Mouse (Mus musculus) macrophage (primary cell): ENCODE data around the gene Mtus2. TPM values are rescaled to one million over a fixed set of nuclear protein-coding genes. Genes with fewer than 3 reads are reported as not detected.

ENCODE experiments used
- H3K27ac ChIP-seq: fragments of 350-480 bp; formaldehyde crosslinking; 2 replicates; pipeline ENCODE4 v1.9.0; 2021
- H3K36me3 ChIP-seq: fragments of 350-480 bp; formaldehyde crosslinking; 2 replicates; pipeline ENCODE4 v1.9.0; 2021; ENCODE audit errors: inconsistent target
- H3K4me3 ChIP-seq: fragments of 350-480 bp; formaldehyde crosslinking; 2 replicates; pipeline ENCODE4 v1.9.0; 2021; ENCODE audit errors: inconsistent target
- H3K79me2 ChIP-seq: fragments of 350-480 bp; formaldehyde crosslinking; 2 replicates; pipeline ENCODE4 v1.9.0; 2021; ENCODE audit errors: inconsistent target
- WGBS: methylation state at CpG from one replicate; pipeline ENCODE4 v1.1.7; 2026; ENCODE audit warnings: inconsistent platforms; ENCODE audit not compliant: missing documents; 5-methylcytosine and 5-hydroxymethylcytosine counted together
- polyA plus RNA-seq: library from polyadenylated mRNA; stranded (reverse); fragments of 250-400 nt; gene quantifications from 3 replicates; pipeline ENCODE4 v1.2.4, GENCODE M21; 2018; ENCODE audit warnings: inconsistent platforms

Gene Mtus2
- polyA plus RNA-seq, 1 experiment from 2014 or later = 2.6 TPM

DNA sequence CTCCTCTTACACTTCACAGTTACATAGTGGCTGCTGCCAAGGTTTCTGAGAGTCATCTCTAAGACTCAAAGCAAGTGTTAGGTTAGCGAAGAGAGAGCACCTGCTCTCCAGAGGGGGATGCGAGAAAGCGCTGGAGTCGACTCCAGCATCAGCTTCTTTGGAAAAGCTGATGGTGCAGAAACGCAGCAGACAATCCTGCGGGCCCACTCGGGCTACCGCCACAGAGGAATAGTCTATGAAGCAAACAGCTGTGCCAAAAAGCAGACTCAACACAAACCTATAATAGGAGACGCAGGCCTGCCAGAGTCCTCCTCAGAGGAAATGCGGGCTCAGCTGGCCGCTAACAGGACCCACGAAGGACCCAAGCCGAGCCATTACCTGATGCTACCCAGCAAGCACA, 23.5 kb downstream of the Mtus2 start:
- no peaks in the 10 kb centered on the region for H3K36me3 ChIP-seq
- H3K27ac ChIP-seq = no peak overlapping the region
- H3K4me3 ChIP-seq = no peak overlapping the region
- 88% methylated on average over 13 of the region's 13 CpGs for WGBS
- no peaks in the 10 kb centered on the region for H3K79me2 ChIP-seq

DNA sequence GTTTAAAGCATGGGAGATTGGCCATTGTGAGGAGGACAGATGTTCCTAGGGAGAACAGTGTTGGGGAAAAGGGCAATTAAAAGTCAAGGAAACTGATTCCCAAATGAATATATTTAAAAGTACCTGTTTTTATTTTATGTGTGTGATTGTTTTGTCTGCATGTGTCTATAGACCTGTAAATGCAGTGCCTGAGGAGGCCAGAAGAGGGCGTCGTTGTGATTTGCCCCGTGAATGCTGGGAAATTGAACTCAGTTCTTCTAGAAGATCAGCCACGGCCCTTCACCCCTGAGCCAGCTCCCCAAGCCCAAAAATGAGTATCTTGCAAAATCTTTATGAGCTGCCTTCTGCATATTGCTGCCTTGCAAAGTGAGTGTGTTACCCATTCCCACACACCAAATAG, 33.2 kb downstream of the Mtus2 start:
- H3K27ac ChIP-seq = no peak overlapping the region
- WGBS = 83% methylated on average over 4 of the region's 4 CpGs
- no peaks in the 10 kb centered on the region for H3K36me3 ChIP-seq
- no peak overlapping the region for H3K4me3 ChIP-seq
- no peaks in the 10 kb centered on the region for H3K79me2 ChIP-seq

- H3K36me3 ChIP-seq = no peaks in the 10 kb centered on the region
- WGBS = 86% methylated on average over 10 of the region's 10 CpGs
- no peaks in the 10 kb centered on the region for H3K79me2 ChIP-seq
- H3K4me3 ChIP-seq = no peak overlapping the region
- no peak overlapping the region for H3K27ac ChIP-seq
Measured at GRCm38 (mm10) chr5:147990775-147991174, 33.7 kb downstream of the Mtus2 start.

DNA sequence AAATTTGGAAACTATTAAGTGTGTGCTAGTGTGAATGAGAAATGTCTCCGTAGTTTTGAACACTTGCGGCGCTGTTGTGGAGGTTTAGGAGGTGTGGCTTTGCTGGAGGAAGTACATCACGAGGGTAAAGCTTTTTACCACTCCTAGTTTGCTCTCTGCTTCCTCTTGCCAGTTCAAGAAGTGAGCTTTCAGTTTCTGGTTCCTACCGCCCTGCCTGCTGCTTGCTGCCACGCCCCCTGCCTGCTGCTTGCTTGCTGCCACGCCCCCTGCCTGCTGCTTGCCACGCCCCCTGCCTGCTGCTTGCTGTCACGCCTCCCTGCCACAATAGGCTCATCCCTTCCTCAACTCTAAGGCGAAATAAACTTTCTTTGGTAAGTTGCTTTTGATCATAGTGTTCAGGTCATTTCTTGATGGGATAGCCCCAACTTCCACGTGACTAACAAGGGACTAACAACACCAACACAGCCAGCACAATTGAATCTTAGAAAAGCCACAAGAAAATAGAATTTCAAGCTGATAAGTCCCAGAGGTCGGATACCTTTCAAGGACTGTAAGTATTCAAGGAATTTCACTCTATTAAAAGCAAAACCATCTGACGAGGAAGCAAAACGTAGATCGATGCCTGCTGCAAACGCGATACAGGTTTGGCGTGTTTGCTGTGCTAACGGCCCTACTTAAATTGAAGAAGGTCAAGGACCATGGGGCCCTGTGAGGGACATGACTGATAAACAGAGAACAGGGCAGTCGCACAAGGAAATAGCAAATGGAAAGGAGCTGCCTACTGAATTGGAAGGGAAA, 35.7 kb downstream of the Mtus2 start:
- Histone ChIP-seq H3K27ac (no peak overlapping the region), H3K4me3 (no peak overlapping the region), H3K36me3 (no peaks in the 10 kb centered on the region), H3K79me2 (no peaks in the 10 kb centered on the region)
- 35% methylated on average over 20 of the region's 20 CpGs for WGBS

GRCm38 (mm10) chr5:148005263-148005662, 48.1 kb downstream of the Mtus2 start:
- Histone ChIP-seq H3K36me3 (no peaks in the 10 kb centered on the region), H3K79me2 (no peaks in the 10 kb centered on the region), H3K27ac (no peak overlapping the region), H3K4me3 (no peak overlapping the region)
- WGBS = 47% methylated on average over 4 of the region's 4 CpGs

DNA sequence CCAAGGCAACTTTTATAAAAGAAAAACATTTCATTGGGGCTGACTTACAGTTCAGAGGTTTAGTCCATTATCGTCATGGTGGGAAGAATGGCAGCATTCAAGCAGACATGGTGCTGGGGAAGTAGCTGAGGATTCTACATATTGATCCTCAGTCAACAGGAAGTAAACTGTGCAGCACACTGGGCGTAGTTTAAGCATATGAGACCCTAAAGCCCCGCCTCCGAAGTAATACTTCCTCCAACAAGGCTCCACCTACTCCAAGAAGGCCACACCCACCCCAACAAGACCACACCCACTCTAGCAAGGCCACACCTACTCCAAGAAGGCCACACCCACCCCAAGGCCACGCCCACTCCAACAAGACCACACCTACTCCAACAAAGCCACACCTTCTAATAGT, 55.0 kb downstream of the Mtus2 start:
- no peak overlapping the region for H3K4me3 ChIP-seq
- WGBS = 80% methylated on average over 5 of the region's 5 CpGs

DNA sequence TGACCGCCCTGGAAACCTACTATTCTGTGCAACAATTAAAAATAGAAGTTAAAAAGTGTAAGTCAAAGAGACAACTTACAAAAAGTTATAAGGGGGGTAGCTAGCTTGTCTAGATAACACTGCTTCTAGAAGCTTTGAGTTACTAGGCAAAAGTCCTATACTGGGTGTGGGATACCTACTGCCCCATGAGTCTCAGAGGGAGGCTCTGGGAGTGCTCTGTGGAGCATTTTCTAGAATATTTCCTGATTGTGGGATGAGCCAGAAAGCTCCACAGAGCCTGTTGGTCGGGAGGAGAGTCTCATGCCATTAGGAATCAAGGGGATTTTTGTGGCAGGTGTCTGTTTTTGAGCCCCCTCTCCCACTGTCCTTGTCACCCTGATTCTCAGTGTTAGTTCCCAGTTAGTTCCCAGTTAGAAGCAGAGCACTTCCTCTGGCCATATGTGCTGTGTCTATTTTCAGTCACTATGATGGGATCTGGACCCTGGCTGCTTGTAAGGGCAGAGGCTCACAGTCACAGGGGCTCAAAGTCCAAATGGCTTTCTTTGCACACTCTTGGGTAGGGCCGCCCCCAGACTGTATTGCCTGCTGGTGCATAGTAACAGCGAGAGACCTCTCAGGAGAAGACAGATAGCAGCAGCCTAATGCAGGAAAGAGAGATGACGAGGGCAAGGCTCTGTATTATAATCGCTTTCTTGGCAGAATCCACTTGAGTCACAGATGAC, 57.2 kb downstream of the Mtus2 start:
- Histone ChIP-seq H3K27ac (no peak overlapping the region), H3K36me3 (no peaks in the 10 kb centered on the region), H3K4me3 (no peak overlapping the region), H3K79me2 (no peaks in the 10 kb centered on the region)
- 76% methylated on average over 6 of the region's 6 CpGs for WGBS

More for the DNA sequence above, 55.0 kb downstream of the Mtus2 start:
- no peaks in the 10 kb centered on the region for H3K79me2 ChIP-seq
- H3K36me3 ChIP-seq = no peaks in the 10 kb centered on the region
- no peak overlapping the region for H3K27ac ChIP-seq

DNA sequence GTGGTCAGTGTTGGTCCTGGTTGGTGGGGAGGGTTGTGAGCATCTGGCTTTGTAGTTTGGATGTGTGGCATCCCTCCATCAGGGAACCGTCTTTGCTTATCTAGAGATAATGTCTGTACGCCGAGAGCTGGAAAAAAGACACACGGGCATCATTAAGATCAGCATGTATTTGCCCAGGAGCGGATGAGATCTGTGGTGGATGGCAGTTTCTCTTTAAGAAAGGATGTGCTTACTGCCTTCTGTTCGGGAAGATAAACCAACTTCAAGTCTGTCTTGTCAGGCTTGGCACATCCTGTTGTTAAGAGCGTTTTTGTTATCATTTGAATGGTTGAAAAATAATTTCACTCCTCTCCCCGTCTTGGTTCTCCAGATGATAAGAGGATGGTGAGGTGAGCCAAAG, 58.3 kb downstream of the Mtus2 start:
- 77% methylated on average over 8 of the region's 8 CpGs for WGBS
- no peaks in the 10 kb centered on the region for H3K36me3 ChIP-seq

GRCm38 (mm10) chr5:148017371-148017770, 60.3 kb downstream of the Mtus2 start:
- H3K36me3 ChIP-seq = no peaks in the 10 kb centered on the region
- no peak overlapping the region for H3K27ac ChIP-seq
- WGBS = 90% methylated on average over 11 of the region's 11 CpGs
- no peak overlapping the region for H3K4me3 ChIP-seq
- H3K79me2 ChIP-seq = no peaks in the 10 kb centered on the region

More for the DNA sequence above, 58.3 kb downstream of the Mtus2 start:
- H3K27ac ChIP-seq = no peak overlapping the region
- H3K4me3 ChIP-seq = no peak overlapping the region
- no peaks in the 10 kb centered on the region for H3K79me2 ChIP-seq

DNA sequence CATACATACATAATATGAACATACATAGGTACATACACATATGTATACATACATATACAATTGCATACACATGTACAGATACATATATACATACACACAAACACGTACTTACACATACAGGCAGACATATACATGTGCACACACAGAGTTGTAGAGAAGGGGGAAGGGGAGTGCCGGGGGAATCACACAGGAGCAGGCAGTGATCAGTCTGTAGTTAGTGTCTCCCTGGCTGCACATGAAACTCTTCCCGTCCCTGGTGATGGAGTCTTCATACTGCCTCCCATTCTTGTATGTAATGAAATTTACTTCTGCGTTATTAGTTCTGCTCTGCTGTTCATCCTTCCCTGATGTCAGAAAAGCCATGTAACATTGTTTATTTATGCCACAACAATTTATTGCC, 65.7 kb downstream of the Mtus2 start:
- no peaks in the 10 kb centered on the region for H3K36me3 ChIP-seq
- no peak overlapping the region for H3K4me3 ChIP-seq
- 97% methylated on average over 4 of the region's 4 CpGs for WGBS
- no peak overlapping the region for H3K27ac ChIP-seq
- no peaks in the 10 kb centered on the region for H3K79me2 ChIP-seq

DNA sequence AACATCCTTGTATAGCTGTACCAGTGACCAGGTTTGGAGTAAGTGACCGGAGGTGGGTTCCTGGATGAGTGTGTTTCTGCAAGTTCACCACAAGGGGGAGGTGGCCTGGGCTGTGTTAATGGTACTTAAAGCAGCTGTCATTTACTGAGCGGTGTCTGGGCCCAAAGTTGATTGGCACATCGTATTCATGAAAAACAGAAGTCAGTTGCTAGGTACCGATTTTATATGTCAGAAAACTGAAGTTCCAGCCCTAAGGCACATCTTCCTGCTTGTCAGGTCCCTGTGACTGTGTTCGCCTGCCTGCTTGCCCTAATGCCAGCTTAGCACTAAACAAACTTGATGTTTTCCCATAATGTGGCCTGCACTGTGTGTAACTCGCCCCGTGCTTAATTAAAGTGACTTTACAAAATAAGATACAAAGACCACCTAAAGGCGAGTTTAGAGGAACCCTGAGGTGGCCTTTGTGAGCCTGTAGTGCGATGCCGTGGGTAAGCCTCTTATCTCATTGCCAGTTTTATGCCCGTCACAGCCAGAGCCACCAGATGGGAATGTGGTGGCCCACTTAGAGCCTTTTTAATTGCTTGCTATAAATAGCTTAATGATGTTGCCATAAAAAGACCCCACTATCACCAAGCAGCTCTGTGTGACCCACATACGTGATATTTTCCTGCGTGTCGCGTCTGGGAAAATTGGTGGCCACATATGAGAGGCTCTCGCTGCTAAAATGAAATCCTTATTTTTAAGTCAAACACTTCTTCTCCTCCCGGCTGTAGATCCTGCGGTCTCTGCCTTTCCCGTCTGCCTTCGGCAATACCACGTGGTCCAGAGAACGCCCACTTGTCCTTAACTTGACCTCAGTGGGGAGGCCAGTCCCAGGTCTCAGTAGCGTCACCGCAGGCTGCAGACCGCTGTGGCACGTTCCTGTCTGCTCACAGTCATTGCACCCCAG, 69.6 kb downstream of the Mtus2 start:
- no peaks in the 10 kb centered on the region for H3K79me2 ChIP-seq
- WGBS = 63% methylated on average over 26 of the region's 26 CpGs
- H3K36me3 ChIP-seq = no peaks in the 10 kb centered on the region
- no peak overlapping the region for H3K27ac ChIP-seq
- no peak overlapping the region for H3K4me3 ChIP-seq

DNA sequence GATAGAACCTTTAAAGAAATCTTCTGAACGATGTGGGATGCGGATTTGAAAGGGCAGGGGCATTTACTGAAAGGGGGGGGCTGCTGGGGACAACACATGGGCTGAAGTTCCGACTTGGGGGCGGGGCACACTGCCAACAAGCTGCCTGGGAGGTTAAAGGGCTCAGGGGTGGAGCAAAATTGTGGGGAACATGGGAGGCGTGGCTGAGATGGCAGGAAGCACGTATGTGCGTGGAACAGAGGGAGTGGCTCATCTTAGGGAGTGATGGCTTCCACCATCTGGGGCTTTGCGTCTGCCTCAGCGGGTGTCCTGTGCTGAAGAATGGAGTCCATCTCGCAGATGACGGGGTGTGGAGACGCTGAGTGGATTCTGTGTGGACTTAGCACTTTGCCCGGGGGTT, 70.9 kb downstream of the Mtus2 start:
- Histone ChIP-seq H3K4me3 (no peak overlapping the region), H3K27ac (no peak overlapping the region), H3K79me2 (no peaks in the 10 kb centered on the region), H3K36me3 (no peaks in the 10 kb centered on the region)
- 83% methylated on average over 13 of the region's 13 CpGs for WGBS

GRCm38 (mm10) chr5:148041661-148042060, 84.5 kb downstream of the Mtus2 start:
- no peaks in the 10 kb centered on the region for H3K79me2 ChIP-seq
- H3K36me3 ChIP-seq = no peaks in the 10 kb centered on the region
- no peak overlapping the region for H3K27ac ChIP-seq
- 89% methylated on average over 7 of the region's 7 CpGs for WGBS
- H3K4me3 ChIP-seq = no peak overlapping the region

GRCm38 (mm10) chr5:148048200-148048599, 91.1 kb downstream of the Mtus2 start:
- WGBS = 74% methylated on average over 11 of the region's 11 CpGs
- no peaks in the 10 kb centered on the region for H3K79me2 ChIP-seq
- no peaks in the 10 kb centered on the region for H3K36me3 ChIP-seq
- no peak overlapping the region for H3K27ac ChIP-seq
- no peak overlapping the region for H3K4me3 ChIP-seq
